18 mouse cellular contexts compared by ENCODE assay signal in the genomic region with DNA sequence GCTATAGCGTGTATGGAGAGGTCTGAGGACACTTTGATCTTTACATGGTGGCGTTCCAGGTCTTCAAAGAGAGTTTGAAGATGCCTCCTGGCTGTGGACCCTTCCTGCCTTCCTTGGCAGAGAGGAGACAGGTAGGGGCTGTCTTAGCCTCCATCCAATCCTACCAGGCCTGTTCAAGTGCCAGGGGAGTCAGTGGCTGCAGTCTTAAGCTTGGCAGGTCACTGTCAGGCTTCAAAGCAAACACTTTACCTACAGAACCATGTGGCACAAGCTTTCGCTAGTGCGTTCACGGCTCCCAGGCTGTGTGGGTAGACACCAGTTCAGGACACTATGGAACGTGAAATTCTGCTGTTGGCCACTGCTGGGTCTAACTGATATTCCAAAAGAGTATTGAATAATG. TPM values are rescaled to one million over a fixed set of nuclear protein-coding genes. Genes with fewer than 3 reads are reported as not detected.
DNase-seq lines count a peak whose midpoint lies in the region; ATAC-seq and TF ChIP-seq lines count a peak whose summit lies in the region.
"Had no signal": no experiment of that assay in that cellular context is flagged by ENCODE, and none has a peak within 500 bp of the region (broad histone marks: within the 10 kb centered on the region; RNA-seq: fewer than 3 reads in every experiment).

No protein-coding gene starts in this region.

- 0 out of 2 replicates have a peak, but pooled peaks cover under 1% of the 10 kb centered on the region for H3K9me3 ChIP-seq in megakaryocyte, embryonic 14.5 days
- H3K9me3 ChIP-seq: hindbrain, embryonic 13.5 days; limb, embryonic 12.5 days; midbrain, embryonic 13.5 days had no signal

- H3K36me3 ChIP-seq in kidney, adult 2 months (ENCODE audit: control insufficient read depth, insufficient read depth, low read length): no peaks in the 10 kb centered on the region
- peaks cover 28% of the 10 kb centered on the region for H3K36me3 ChIP-seq in megakaryocyte, embryonic 14.5 days (replicated peaks; ENCODE audit: low read length)
- peaks cover 4% of the 10 kb centered on the region; the same call in 1 of the 2 replicates for H3K36me3 ChIP-seq in macrophage (ENCODE audit: inconsistent target)
- H3K36me3 ChIP-seq: hindbrain, embryonic 13.5 days; limb, embryonic 12.5 days; midbrain, embryonic 13.5 days had no signal

- H3K27ac ChIP-seq in kidney, adult 2 months (ENCODE audit: insufficient read depth, low read depth, low read length): peak overlapping the region; percentile 4; the same call in 1 of the 2 replicates
- peak overlapping the region; percentile 41 for H3K27ac ChIP-seq in bone marrow, adult 2 months (ENCODE audit: control insufficient read depth, insufficient read depth, low read depth, low read length, poor library complexity)
- peak overlapping the region; percentile 96 for H3K27ac ChIP-seq in macrophage
- H3K27ac ChIP-seq: hindbrain, embryonic 13.5 days; limb, embryonic 12.5 days; midbrain, embryonic 13.5 days had no signal

- no peak overlapping the region for H3K4me3 ChIP-seq in kidney, adult 2 months (ENCODE audit: insufficient read depth, low read depth, low read length)
- peak overlapping the region; percentile 66 for H3K4me3 ChIP-seq in megakaryocyte, embryonic 14.5 days (replicated peaks)
- no peak overlapping the region for H3K4me3 ChIP-seq in bone marrow, adult 2 months (replicated peaks; ENCODE audit: control insufficient read depth, low read depth, low read length)
- H3K4me3 ChIP-seq in macrophage (ENCODE audit: inconsistent target): no peak overlapping the region
- H3K4me3 ChIP-seq: hindbrain, embryonic 13.5 days; limb, embryonic 12.5 days; midbrain, embryonic 13.5 days had no signal

- no peaks in the 10 kb centered on the region; the same call in 1 of the 2 replicates for H3K4me1 ChIP-seq in kidney, adult 2 months (ENCODE audit: control insufficient read depth, insufficient read depth, low read length)
- peaks cover 57% of the 10 kb centered on the region for H3K4me1 ChIP-seq in megakaryocyte, embryonic 14.5 days
- H3K4me1 ChIP-seq in bone marrow, adult 2 months (ENCODE audit: control insufficient read depth, insufficient read depth, low read length): peaks cover 13% of the 10 kb centered on the region

- H3K27me3 ChIP-seq in kidney, adult 2 months (replicated peaks; ENCODE audit: control insufficient read depth, insufficient read depth, low read length): no peaks in the 10 kb centered on the region
- H3K27me3 ChIP-seq in megakaryocyte, embryonic 14.5 days (replicated peaks): no peaks in the 10 kb centered on the region
- H3K27me3 ChIP-seq: hindbrain, embryonic 13.5 days; limb, embryonic 12.5 days; midbrain, embryonic 13.5 days had no signal

- ATAC-seq in megakaryocyte, adult 5-6 weeks (ENCODE audit: poor library complexity, severe bottlenecking): no peak
- ATAC-seq: midbrain, embryonic 13.5 days had no signal

- no peak for DNase-seq in kidney, adult 2 months
- DNase-seq in kidney, postnatal 4 days: no peak
- no peak for DNase-seq in gastrocnemius, postnatal 36 days
- no peak for DNase-seq in thymus, postnatal 14 days
- DNase-seq: cerebellum, postnatal 14 days; gastrocnemius, postnatal 14 days; thymus, adult 18-20 months had no signal

- no peak for TF ChIP-seq POLR2A in kidney, adult 2 months (IDR thresholded peaks at IDR 0.05; ENCODE audit: low read depth, low read length)
- no peak for TF ChIP-seq POLR2A in bone marrow, adult 2 months (IDR thresholded peaks at IDR 0.05; ENCODE audit: borderline replicate concordance, control insufficient read depth, low read depth, low read length)

- intact Hi-C loops in gastrocnemius, postnatal 36 days (cut with DNase I): no loop called here

- no peak for TF ChIP-seq CTCF in kidney, adult 2 months (conservative IDR thresholded peaks at IDR 0.05; ENCODE audit: insufficient read depth, insufficient read length, low read depth, low read length)
- no peak for TF ChIP-seq CTCF in bone marrow, adult 2 months (IDR thresholded peaks at IDR 0.05; ENCODE audit: control insufficient read depth, insufficient read depth, low read length)

- H3K79me2 ChIP-seq in macrophage (ENCODE audit: inconsistent target): peaks cover 24% of the 10 kb centered on the region

- WGBS in kidney, adult 2 months: 93% methylated on average over 6 of the region's 6 CpGs
- WGBS in bone marrow, adult 2 months: 86% methylated on average over 6 of the region's 6 CpGs
- 94% methylated on average over 6 of the region's 6 CpGs for WGBS in macrophage (ENCODE audit: missing documents)

RNA-seq across cellular contexts. Expression of a gene that starts 2.6 kb away (rescaled TPM):
- polyA plus RNA-seq in kidney, adult 2 months (2012; rRNA removed): 3.5 and 5.4 TPM in 2 replicates
- polyA plus RNA-seq in megakaryocyte, embryonic 14.5 days (2012; ENCODE audit: insufficient read depth, low replicate concordance): 3.9 TPM in 1 of 2 replicates, not detected in the other
- total RNA-seq in megakaryocyte, adult 5-6 weeks (2015): 19.5 and 20.8 TPM in 2 replicates
- 85.4 and 88.2 TPM in 2 replicates for total RNA-seq in megakaryocyte, adult 5-6 weeks (2017)
- polyA plus RNA-seq in bone marrow, adult 2 months (2011; ENCODE audit: insufficient read depth, insufficient read length, low replicate concordance, missing spikeins): 48.0 and 67.4 TPM in 2 replicates
- 100 to 1,000 TPM in 11 of 26 experiments, 10 to 100 TPM in 14, 1 to 10 TPM in 1; 9.6 to 286 (median 85.2) TPM for total RNA-seq in macrophage (2018; cell fraction: chromatin; rRNA removed)
- total RNA-seq in macrophage (2018; cell fraction: cytosol; rRNA removed): 100 to 1,000 TPM in 13 of 26 experiments, 10 to 100 TPM in 13; 35.3 to 269 (median 99.3) TPM
- total RNA-seq in macrophage (2018; cell fraction: nucleus; rRNA removed): 100 to 1,000 TPM in 15 of 26 experiments, 10 to 100 TPM in 11; 38.6 to 490 (median 169) TPM
- polyA plus RNA-seq in macrophage (2018): 34.5 to 71.7 TPM (median 59.9 TPM) in 3 replicates
- 1 to 10 TPM in 1 of 2 experiments, under 1 TPM in 1; 0.84 to 2.1 TPM for total RNA-seq in gastrocnemius, postnatal 36 days (2021)

RNA-seq across cellular contexts. Expression of a gene that starts 9.7 kb away (rescaled TPM):
- 174 and 175 TPM in 2 replicates for polyA plus RNA-seq in kidney, adult 2 months (2012; rRNA removed)
- polyA plus RNA-seq in megakaryocyte, embryonic 14.5 days (2012; ENCODE audit: insufficient read depth, low replicate concordance): 13.8 and 44.0 TPM in 2 replicates
- total RNA-seq in megakaryocyte, adult 5-6 weeks (2015): 211 and 216 TPM in 2 replicates
- 185 and 224 TPM in 2 replicates for total RNA-seq in megakaryocyte, adult 5-6 weeks (2017)
- polyA plus RNA-seq in bone marrow, adult 2 months (2011; ENCODE audit: insufficient read depth, insufficient read length, low replicate concordance, missing spikeins): 60.1 and 94.6 TPM in 2 replicates
- total RNA-seq in macrophage (2018; cell fraction: chromatin; rRNA removed): 100 to 1,000 TPM in 18 of 26 experiments, 10 to 100 TPM in 8; 50.2 to 670 (median 341) TPM
- 1,000 to 10,000 TPM in 9 of 26 experiments, 100 to 1,000 TPM in 17; 312 to 1,199 (median 634) TPM for total RNA-seq in macrophage (2018; cell fraction: cytosol; rRNA removed)
- 1,000 to 10,000 TPM in 10 of 26 experiments, 100 to 1,000 TPM in 16; 253 to 1,712 (median 806) TPM for total RNA-seq in macrophage (2018; cell fraction: nucleus; rRNA removed)
- 196 to 602 TPM (median 274 TPM) in 3 replicates for polyA plus RNA-seq in macrophage (2018)
- total RNA-seq in gastrocnemius, postnatal 36 days (2021): 1 to 10 TPM; 7.7 to 8.3 TPM

RNA-seq across cellular contexts. Expression of a gene that starts 19.6 kb away (rescaled TPM):
- polyA plus RNA-seq in kidney, adult 2 months (2012; rRNA removed): 70.6 and 73.2 TPM in 2 replicates
- 6.2 TPM in 1 of 2 replicates, not detected in the other for polyA plus RNA-seq in megakaryocyte, embryonic 14.5 days (2012; ENCODE audit: insufficient read depth, low replicate concordance)
- total RNA-seq in megakaryocyte, adult 5-6 weeks (2015): 43.2 and 44.4 TPM in 2 replicates
- 51.9 and 56.1 TPM in 2 replicates for total RNA-seq in megakaryocyte, adult 5-6 weeks (2017)
- 23.5 and 45.8 TPM in 2 replicates for polyA plus RNA-seq in bone marrow, adult 2 months (2011; ENCODE audit: insufficient read depth, insufficient read length, low replicate concordance, missing spikeins)
- total RNA-seq in macrophage (2018; cell fraction: chromatin; rRNA removed): 100 to 1,000 TPM in 12 of 26 experiments, 10 to 100 TPM in 14; 10.8 to 389 (median 88.2) TPM
- total RNA-seq in macrophage (2018; cell fraction: cytosol; rRNA removed): 1,000 to 10,000 TPM in 3 of 26 experiments, 100 to 1,000 TPM in 22, 10 to 100 TPM in 1; 90.6 to 1,092 (median 380) TPM
- total RNA-seq in macrophage (2018; cell fraction: nucleus; rRNA removed): 100 to 1,000 TPM in 15 of 26 experiments, 10 to 100 TPM in 11; 33.8 to 808 (median 308) TPM
- polyA plus RNA-seq in macrophage (2018): 56.5 to 198 TPM (median 94.0 TPM) in 3 replicates
- total RNA-seq in gastrocnemius, postnatal 36 days (2021): 1 to 10 TPM; 7.1 to 8.0 TPM

RNA-seq across cellular contexts. Expression of a gene that starts 19.8 kb away (rescaled TPM):
- not detected in 2 replicates for polyA plus RNA-seq in kidney, adult 2 months (2012; rRNA removed)
- 0.25 TPM in 1 of 2 replicates, not detected in the other for polyA plus RNA-seq in megakaryocyte, embryonic 14.5 days (2012; ENCODE audit: insufficient read depth, low replicate concordance)
- not detected in 2 replicates for total RNA-seq in megakaryocyte, adult 5-6 weeks (2015)
- total RNA-seq in megakaryocyte, adult 5-6 weeks (2017): not detected in 2 replicates
- polyA plus RNA-seq in bone marrow, adult 2 months (2011; ENCODE audit: insufficient read depth, insufficient read length, low replicate concordance, missing spikeins): not detected in 2 replicates
- total RNA-seq in macrophage (2018; cell fraction: chromatin; rRNA removed): 1 to 10 TPM in 14 of 26 experiments, under 1 TPM in 5, not detected in 7; 0.55 to 7.0 (median 2.0) TPM
- total RNA-seq in macrophage (2018; cell fraction: cytosol; rRNA removed): under 1 TPM in 10 of 26 experiments, not detected in 16; 0.08 to 0.33 (median 0.10) TPM
- 1 to 10 TPM in 16 of 26 experiments, under 1 TPM in 6, not detected in 4; 0.40 to 4.7 (median 2.0) TPM for total RNA-seq in macrophage (2018; cell fraction: nucleus; rRNA removed)
- polyA plus RNA-seq in macrophage (2018): not detected in 3 replicates
- total RNA-seq in gastrocnemius, postnatal 36 days (2021): not detected
- total RNA-seq: adrenal gland, postnatal 36 days; G1E; gastrocnemius, postnatal 14 days; left cerebral cortex, adult 18-20 months had no signal
- polyA plus RNA-seq: G1E; hindbrain, embryonic 13.5 days; large intestine, adult 2 months; limb, embryonic 12.5 days; midbrain, embryonic 13.5 days had no signal

RNA-seq across cellular contexts. Expression of a gene that starts 35.2 kb away (rescaled TPM):
- polyA plus RNA-seq in kidney, adult 2 months (2012; rRNA removed): 13.9 and 14.8 TPM in 2 replicates
- polyA plus RNA-seq in megakaryocyte, embryonic 14.5 days (2012; ENCODE audit: insufficient read depth, low replicate concordance): 20.5 TPM in 1 of 2 replicates, not detected in the other
- not detected in 2 replicates for total RNA-seq in megakaryocyte, adult 5-6 weeks (2015)
- not detected in 2 replicates for total RNA-seq in megakaryocyte, adult 5-6 weeks (2017)
- polyA plus RNA-seq in bone marrow, adult 2 months (2011; ENCODE audit: insufficient read depth, insufficient read length, low replicate concordance, missing spikeins): not detected in 2 replicates
- total RNA-seq in macrophage (2018; cell fraction: chromatin; rRNA removed): under 1 TPM in 1 of 26 experiments, not detected in 25; 0.63 TPM
- under 1 TPM in 25 of 26 experiments, not detected in 1; 0.14 to 0.82 (median 0.40) TPM for total RNA-seq in macrophage (2018; cell fraction: cytosol; rRNA removed)
- total RNA-seq in macrophage (2018; cell fraction: nucleus; rRNA removed): 1 to 10 TPM in 2 of 26 experiments, under 1 TPM in 10, not detected in 14; 0.44 to 1.4 (median 0.74) TPM
- 0.16 to 0.64 TPM (median 0.34 TPM) in 3 replicates for polyA plus RNA-seq in macrophage (2018)
- total RNA-seq in gastrocnemius, postnatal 36 days (2021): 1 to 10 TPM; 1.5 to 2.1 TPM
- total RNA-seq: G1E had no signal
- polyA plus RNA-seq: G1E; hindbrain, embryonic 13.5 days; limb, embryonic 12.5 days; midbrain, embryonic 13.5 days had no signal

Comparison
In these comparisons a context has a peak if more than half of its experiments do, and no peak if none do; other contexts are left out.
1. H3K27ac ChIP-seq: peak in every context shown above with its lines; median percentile 96 in macrophage; 41 in bone marrow, adult 2 months; 4 in kidney, adult 2 months.